Mouse (Mus musculus): ENCODE measurements at regions not wholly inside any gene's neighbourhood (a gene's known extent, or its start where the extent isn't known, plus 50 kb on each side); places are given as distances from the start of the nearest gene placed in this dataset.

GRCm38 (mm10) chr16:27138384-27138783 is 146.9 kb upstream of the Gmnc start:
- no peak for DNase-seq (ENCODE audit: low read depth)

DNA sequence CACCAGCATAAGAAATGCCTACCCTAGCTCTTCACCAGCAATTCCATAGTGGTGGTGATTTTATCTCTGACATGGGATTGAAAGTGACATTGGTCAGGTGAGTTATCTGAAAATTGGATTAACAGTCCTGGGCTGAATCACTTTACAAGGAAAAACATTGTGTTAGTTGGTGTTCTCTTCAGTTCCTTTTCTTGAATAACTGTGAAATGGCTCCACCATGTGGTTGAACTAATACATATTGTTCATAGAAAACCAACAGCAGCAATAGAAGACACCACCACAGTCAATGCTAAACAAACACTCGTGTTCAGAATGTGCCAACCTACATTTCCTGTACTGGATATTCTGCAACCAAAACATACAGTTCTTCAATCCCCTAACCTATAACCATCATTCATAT is 147.5 kb upstream of the Gmnc start:
- peak; percentile 54 for DNase-seq (ENCODE audit: low read depth)

DNA sequence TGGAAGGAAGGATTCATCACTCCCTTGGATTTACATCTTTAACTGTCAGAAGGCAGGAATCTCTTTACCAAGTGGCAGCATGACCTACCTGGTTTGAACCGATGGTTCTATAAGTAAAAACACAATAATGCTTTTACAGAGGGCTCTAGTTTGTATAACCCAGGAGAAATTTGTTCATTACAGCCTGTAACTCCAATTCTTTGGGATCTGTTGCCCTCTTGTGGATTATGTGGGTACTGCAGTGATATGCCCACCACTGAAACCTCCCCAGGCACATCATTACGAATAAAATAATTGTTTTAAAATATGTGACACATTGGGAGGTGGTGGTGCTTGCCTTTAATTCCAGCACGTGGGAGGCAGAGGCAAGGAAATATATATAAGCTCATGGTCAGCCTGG is 148.6 kb upstream of the Gmnc start:
- DNase-seq (ENCODE audit: low read depth): peak; percentile 35

GRCm38 (mm10) chr16:27155805-27156204 is 151.5 kb upstream of the Ostn start:
- no peak for DNase-seq (ENCODE audit: low read depth)

DNA sequence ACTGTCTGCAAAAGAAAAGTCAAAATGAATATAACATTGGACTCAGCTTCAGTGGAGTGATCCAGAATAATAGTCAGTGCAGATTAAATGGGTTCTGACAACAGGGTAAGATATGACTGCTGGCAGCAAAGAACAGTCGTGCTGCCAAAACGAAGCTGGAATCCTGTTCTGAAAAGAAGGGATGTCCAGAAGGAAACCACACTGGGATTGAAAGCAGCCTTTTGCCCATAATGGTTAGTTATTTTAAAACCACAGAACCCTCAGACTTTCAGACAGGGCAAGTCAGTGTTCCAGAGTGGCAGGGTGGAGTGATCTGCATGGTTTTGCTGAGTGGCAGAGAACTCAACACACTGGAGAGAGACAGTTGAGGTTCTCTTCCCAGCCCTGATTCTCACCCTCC is 111.6 kb upstream of the Ostn start:
- DNase-seq (ENCODE audit: low read depth): no peak

All from 416B (cell line).